Mouse (Mus musculus) kidney, adult 2 months (tissue): ENCODE results near the gene Slc23a4. TPM values are rescaled to one million over a fixed set of nuclear protein-coding genes. Genes with fewer than 3 reads are reported as not detected.
A peak's percentile ranks its signal among the peaks of the same experiment; 100 is the strongest.

ENCODE experiments used
- DNase-seq: peaks from one replicate; pipeline ENCODE4 v3.0.0; 2021
- H3K27ac ChIP-seq: fragments of 200-500 bp; 2 replicates; pipeline ENCODE4 v1.5.1; 2012; ENCODE audit warnings: low read depth, low read length, control low read depth, inconsistent platforms; ENCODE audit not compliant: insufficient read depth
- H3K27me3 ChIP-seq: fragments of 200-500 bp; replicated peaks from 2 replicates; pipeline ENCODE4 v1.6.1; 2012; ENCODE audit warnings: mild to moderate bottlenecking, moderate library complexity, low read length, inconsistent platforms; ENCODE audit not compliant: control insufficient read depth, insufficient read depth
- H3K36me3 ChIP-seq: fragments of 200-500 bp; 2 replicates; pipeline ENCODE4 v1.6.1; 2012; ENCODE audit warnings: mild to moderate bottlenecking, moderate library complexity, low read length, inconsistent platforms; ENCODE audit not compliant: control insufficient read depth, insufficient read depth
- H3K4me1 ChIP-seq: fragments of 200-500 bp; 2 replicates; pipeline ENCODE4 v1.6.1; 2011; ENCODE audit warnings: low read length; ENCODE audit not compliant: control insufficient read depth, insufficient read depth
- H3K4me3 ChIP-seq: fragments of 200-500 bp; 2 replicates; pipeline ENCODE4 v1.5.1; 2011; ENCODE audit warnings: mild to moderate bottlenecking, low read depth, low read length, control low read depth; ENCODE audit not compliant: insufficient read depth
- CTCF ChIP-seq: fragments of 200-500 bp; conservative IDR thresholded peaks from 2 replicates; pipeline ENCODE4 v1.5.1; 2011; ENCODE audit warnings: low read depth, mild to moderate bottlenecking, control low read depth, low read length, moderate library complexity, mixed read lengths; ENCODE audit not compliant: insufficient read depth, insufficient read length
- POLR2A ChIP-seq: fragments of 200-500 bp; IDR thresholded peaks from one replicate; pipeline ENCODE4 v1.6.1; 2011; ENCODE audit warnings: low read depth, low read length, control low read depth
- WGBS: fragments of 180-500 bp; shearing (Covaris S2); methylation state at CpG from one replicate; pipeline ENCODE4 v1.1.7; 2018; 5-methylcytosine and 5-hydroxymethylcytosine counted together
- polyA plus RNA-seq: library from polyadenylated mRNA; depleted of rRNA; stranded (reverse); fragments of >200 nt; gene quantifications from 2 replicates; pipeline ENCODE4 v1.2.3, GENCODE M21; 2012

Gene Slc23a4
- polyA plus RNA-seq, 1 experiment = 0.16 TPM

- Histone ChIP-seq H3K4me3 (no peak overlapping the region), H3K27ac (no peak overlapping the region), H3K4me1 (no peaks in the 10 kb centered on the region), H3K36me3 (no peaks in the 10 kb centered on the region), H3K27me3 (no peaks in the 10 kb centered on the region)
- DNase-seq = no peak
- TF ChIP-seq CTCF (no peak), POLR2A (no peak)
- WGBS = 89% methylated on average over 5 of the region's 5 CpGs
Observed at GRCm38 (mm10) chr6:35016624-35017023, 28.4 kb upstream of the Slc23a4 start.

DNA sequence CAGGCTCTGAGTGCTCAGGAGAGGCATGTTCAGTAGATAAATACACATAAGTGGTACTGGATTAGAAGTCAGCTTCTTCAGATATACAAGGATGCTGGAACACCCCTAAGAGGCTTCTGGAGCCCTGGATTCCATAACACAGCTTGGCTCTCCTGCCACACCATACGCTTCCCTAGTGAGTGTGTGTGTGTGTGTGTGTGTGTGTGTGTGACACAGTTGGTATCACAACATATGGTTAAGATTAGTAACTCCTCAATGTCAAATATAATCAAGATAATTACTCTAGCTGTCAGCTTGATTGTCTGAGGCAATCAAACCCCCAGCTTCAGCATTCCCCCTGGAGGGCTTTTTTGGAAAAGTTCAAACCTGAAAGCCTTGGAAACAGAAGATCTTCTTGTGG lies 23.7 kb upstream of the Slc23a4 start:
- 100% methylated on average over 1 of the region's 1 CpGs for WGBS
- Histone ChIP-seq H3K27me3 (no peaks in the 10 kb centered on the region), H3K36me3 (no peaks in the 10 kb centered on the region), H3K4me3 (no peak overlapping the region), H3K27ac (no peak overlapping the region), H3K4me1 (no peaks in the 10 kb centered on the region)
- no peak for TF ChIP-seq POLR2A
- no peak for TF ChIP-seq CTCF
- no peak for DNase-seq

DNA sequence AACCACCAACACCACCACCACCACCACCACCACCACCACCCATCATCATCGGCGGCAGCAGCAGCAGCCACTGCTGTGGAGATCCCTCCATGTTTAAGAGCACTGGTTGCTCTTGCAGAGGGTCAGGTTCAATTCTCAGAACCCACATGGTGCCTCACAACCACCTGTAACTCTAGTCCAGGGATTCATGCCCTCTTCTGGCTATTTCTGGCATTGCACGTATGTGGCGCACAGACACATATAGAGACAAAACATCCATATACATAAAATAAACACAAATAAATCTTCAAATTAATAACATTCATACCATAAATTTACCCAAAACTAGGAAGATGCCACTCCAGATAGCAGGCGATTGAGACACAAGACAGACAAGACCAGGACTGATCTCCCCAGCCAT lies 22.5 kb upstream of the Slc23a4 start:
- no peak for DNase-seq
- no peaks in the 10 kb centered on the region for H3K36me3 ChIP-seq
- TF ChIP-seq CTCF (no peak), POLR2A (no peak)
- no peaks in the 10 kb centered on the region for H3K27me3 ChIP-seq
- no peaks in the 10 kb centered on the region for H3K4me1 ChIP-seq
- H3K4me3 ChIP-seq = no peak overlapping the region
- 98% methylated on average over 5 of the region's 5 CpGs for WGBS
- no peak overlapping the region for H3K27ac ChIP-seq

GRCm38 (mm10) chr6:35002261-35002669 lies 14.1 kb upstream of the Slc23a4 start:
- no peaks in the 10 kb centered on the region for H3K27me3 ChIP-seq
- no peaks in the 10 kb centered on the region for H3K4me1 ChIP-seq
- WGBS = 76% methylated on average over 18 of the region's 18 CpGs
- TF ChIP-seq CTCF (no peak), POLR2A (no peak)
- H3K4me3 ChIP-seq = no peak overlapping the region
- no peak for DNase-seq
- H3K27ac ChIP-seq = no peak overlapping the region
- H3K36me3 ChIP-seq = no peaks in the 10 kb centered on the region

- no peaks in the 10 kb centered on the region for H3K36me3 ChIP-seq
- peak; percentile 39 for DNase-seq
- WGBS = 9% methylated on average over 4 of the region's 4 CpGs
- H3K4me1 ChIP-seq = no peaks in the 10 kb centered on the region
- no peaks in the 10 kb centered on the region for H3K27me3 ChIP-seq
- H3K4me3 ChIP-seq = no peak overlapping the region
- TF ChIP-seq CTCF (peak; percentile 62), POLR2A (no peak)
- no peak overlapping the region for H3K27ac ChIP-seq
Observed at GRCm38 (mm10) chr6:34999101-34999500, 10.9 kb upstream of the Slc23a4 start.

GRCm38 (mm10) chr6:34996496-34996895 lies 8.3 kb upstream of the Slc23a4 start:
- no peak for DNase-seq
- whole genome bisulfite sequencing = 53% methylated on average over 4 of the region's 4 CpGs
- Histone ChIP-seq H3K36me3 (no peaks in the 10 kb centered on the region), H3K4me1 (no peaks in the 10 kb centered on the region), H3K4me3 (no peak overlapping the region), H3K27me3 (no peaks in the 10 kb centered on the region), H3K27ac (no peak overlapping the region)
- TF ChIP-seq POLR2A = no peak
- TF ChIP-seq CTCF = no peak

DNA sequence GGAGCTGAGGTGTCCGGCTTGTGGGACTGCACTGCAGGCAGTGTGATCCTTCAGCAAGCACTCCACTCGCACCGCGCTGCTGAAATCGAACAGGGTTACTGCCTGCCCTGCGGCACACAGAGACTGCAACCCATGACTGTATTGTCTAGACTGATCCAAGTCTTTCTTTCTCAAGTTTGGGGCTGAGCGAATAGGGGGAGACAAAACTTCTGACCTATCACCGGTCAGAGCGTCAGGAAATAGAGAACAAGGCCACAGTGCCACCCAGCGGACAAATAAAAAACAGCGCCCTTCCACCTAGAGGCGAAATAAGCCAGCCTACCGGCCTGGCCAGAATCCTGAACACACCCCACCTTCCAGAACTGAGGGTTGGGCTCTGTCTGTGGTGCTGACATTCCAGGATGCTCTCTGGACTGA lies 7.1 kb upstream of the Slc23a4 start:
- Histone ChIP-seq H3K27me3 (no peaks in the 10 kb centered on the region), H3K4me1 (no peaks in the 10 kb centered on the region), H3K4me3 (peak overlapping the region; percentile 30; the same call in 1 of the 2 replicates), H3K27ac (no peak overlapping the region), H3K36me3 (no peaks in the 10 kb centered on the region)
- 4% methylated on average over 13 of the region's 13 CpGs for WGBS
- peak; percentile 83 for DNase-seq
- no peak for TF ChIP-seq POLR2A
- peak; percentile 88 for TF ChIP-seq CTCF

GRCm38 (mm10) chr6:34994692-34995091 lies 6.5 kb upstream of the Slc23a4 start:
- DNase-seq = no peak
- no peak for TF ChIP-seq POLR2A
- TF ChIP-seq CTCF = no peak
- Histone ChIP-seq H3K4me1 (no peaks in the 10 kb centered on the region), H3K4me3 (no peak overlapping the region), H3K36me3 (no peaks in the 10 kb centered on the region), H3K27me3 (no peaks in the 10 kb centered on the region), H3K27ac (no peak overlapping the region)
- WGBS = 40% methylated on average over 5 of the region's 5 CpGs
